Mouse (Mus musculus) embryonic fibroblast, embryonic 13.5 days (primary cell): Measurements from ENCODE around the gene Nat10.

ENCODE experiments used
- CTCF ChIP-seq: IDR thresholded peaks from 2 replicates; pipeline ENCODE4 v1.5.1; 2011; ENCODE audit warnings: mild to moderate bottlenecking, control low read depth, low read length, moderate library complexity, borderline replicate concordance; ENCODE audit not compliant: insufficient read depth
- POLR2A ChIP-seq: IDR thresholded peaks from 2 replicates; pipeline ENCODE4 v1.6.1; 2011; ENCODE audit warnings: low read depth, mild to moderate bottlenecking, control low read depth, low read length, moderate library complexity

DNA sequence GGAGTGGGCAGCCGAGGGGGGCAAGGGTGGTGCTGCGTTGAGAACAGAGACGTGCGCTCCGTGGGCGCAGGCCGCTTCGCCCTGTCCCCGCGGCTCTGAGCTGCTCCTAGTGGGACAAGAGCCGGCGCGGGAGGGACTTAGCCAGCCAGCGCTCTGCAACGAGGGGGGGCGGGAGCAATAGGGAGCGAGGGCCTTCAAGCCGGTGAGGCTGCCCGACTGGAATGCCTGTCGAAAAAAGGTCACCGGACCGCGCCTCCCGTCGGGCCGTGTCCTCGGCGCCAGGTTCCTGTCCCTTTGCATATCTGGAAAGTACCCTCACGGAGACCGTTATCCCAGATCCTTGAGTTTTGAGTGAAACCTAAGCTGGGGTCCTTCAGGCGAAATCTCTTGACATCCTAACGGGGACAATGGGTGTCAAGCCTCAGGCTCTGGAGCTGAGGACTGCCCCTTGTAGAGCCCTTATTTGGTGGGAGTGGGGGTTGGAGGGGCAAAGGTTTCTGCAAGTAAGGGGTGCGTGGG is 36.5 kb upstream of the Nat10 start, which contains the start of gene Caprin1:
- no peak for TF ChIP-seq CTCF
- TF ChIP-seq POLR2A, result peak; percentile 92
